Mouse (Mus musculus): ENCODE data around the gene Pygo2. TPM values are rescaled to one million over a fixed set of nuclear protein-coding genes. Genes with fewer than 3 reads are reported as not detected.

The Pygo2 gene
- polyA plus RNA-seq, 1 experiment from 2014 or later = 35.9 TPM

- 83% methylated on average over 8 of the region's 8 CpGs for WGBS
- H3K4me3 ChIP-seq = no peak overlapping the region
- H3K27ac ChIP-seq = no peak overlapping the region
- peaks cover 41% of the 10 kb centered on the region for H3K4me1 ChIP-seq
- H3K27me3 ChIP-seq (ENCODE audit: insufficient read depth, poor library complexity, severe bottlenecking) = no peaks in the 10 kb centered on the region
- peaks cover 43% of the 10 kb centered on the region for H3K36me3 ChIP-seq
- H3K9me3 ChIP-seq = no peaks in the 10 kb centered on the region
- no peak for DNase-seq (ENCODE audit: low spot score)
Measured at GRCm38 (mm10) chr3:89432606-89433005, 2.6 kb downstream of the Pygo2 start.

- 80% methylated on average over 11 of the region's 11 CpGs for WGBS
- H3K4me1 ChIP-seq = peaks cover 48% of the 10 kb centered on the region
- no peak overlapping the region for H3K4me3 ChIP-seq
- no peak for DNase-seq (ENCODE audit: low spot score)
- H3K27ac ChIP-seq = no peak overlapping the region
- no peaks in the 10 kb centered on the region for H3K27me3 ChIP-seq (ENCODE audit: insufficient read depth, poor library complexity, severe bottlenecking)
- no peaks in the 10 kb centered on the region for H3K9me3 ChIP-seq
- H3K36me3 ChIP-seq = peaks cover 31% of the 10 kb centered on the region
Measured at GRCm38 (mm10) chr3:89434532-89434931, 4.5 kb downstream of the Pygo2 start.

GRCm38 (mm10) chr3:89435041-89435440, 5.0 kb downstream of the Pygo2 start:
- WGBS = 82% methylated on average over 7 of the region's 7 CpGs
- H3K36me3 ChIP-seq = peaks cover 36% of the 10 kb centered on the region
- no peak overlapping the region for H3K4me3 ChIP-seq
- no peak for DNase-seq (ENCODE audit: low spot score)
- H3K9me3 ChIP-seq = no peaks in the 10 kb centered on the region
- H3K27ac ChIP-seq = no peak overlapping the region
- peaks cover 48% of the 10 kb centered on the region for H3K4me1 ChIP-seq
- H3K27me3 ChIP-seq (ENCODE audit: insufficient read depth, poor library complexity, severe bottlenecking) = no peaks in the 10 kb centered on the region

GRCm38 (mm10) chr3:89436176-89437113, 6.4 kb downstream of the Pygo2 start, which contains the start of gene Pbxip1:
Pbxip1 (plus strand) TSS chr3:89436706.
- Histone ChIP-seq H3K4me3 (peak within 1 kb of the TSS; percentile 71), H3K4me1 (peaks cover 41% of the 10 kb centered on the region), H3K36me3 (peaks cover 49% of the 10 kb centered on the region), H3K9me3 (no peaks in the 10 kb centered on the region), H3K27me3 (ENCODE audit: insufficient read depth, poor library complexity, severe bottlenecking) (no peaks in the 10 kb centered on the region), H3K27ac (peak within 1 kb of the TSS; percentile 92)
- DNase-seq (ENCODE audit: low spot score) = peak; percentile 96
- 4% methylated on average over 16 of the region's 16 CpGs for WGBS

- no peak for DNase-seq (ENCODE audit: low spot score)
- Histone ChIP-seq H3K4me1 (peaks cover 38% of the 10 kb centered on the region), H3K27ac (peak overlapping the region; percentile 92), H3K27me3 (ENCODE audit: insufficient read depth, poor library complexity, severe bottlenecking) (no peaks in the 10 kb centered on the region), H3K36me3 (peaks cover 46% of the 10 kb centered on the region), H3K9me3 (no peaks in the 10 kb centered on the region), H3K4me3 (peak overlapping the region; percentile 71)
- WGBS = 36% methylated on average over 5 of the region's 5 CpGs
Measured at GRCm38 (mm10) chr3:89437269-89437668, 7.3 kb downstream of the Pygo2 start.

- WGBS = 96% methylated on average over 2 of the region's 2 CpGs
- DNase-seq (ENCODE audit: low spot score) = no peak
- peaks cover 52% of the 10 kb centered on the region for H3K36me3 ChIP-seq
- H3K27me3 ChIP-seq (ENCODE audit: insufficient read depth, poor library complexity, severe bottlenecking) = no peaks in the 10 kb centered on the region
- peaks cover 21% of the 10 kb centered on the region for H3K4me1 ChIP-seq
- no peaks in the 10 kb centered on the region for H3K9me3 ChIP-seq
- no peak overlapping the region for H3K4me3 ChIP-seq
- no peak overlapping the region for H3K27ac ChIP-seq
Measured at GRCm38 (mm10) chr3:89440691-89441090, 10.7 kb downstream of the Pygo2 start.

- H3K27me3 ChIP-seq (ENCODE audit: insufficient read depth, poor library complexity, severe bottlenecking) = no peaks in the 10 kb centered on the region
- WGBS = 41% methylated on average over 13 of the region's 13 CpGs
- peak overlapping the region; percentile 24 for H3K4me3 ChIP-seq
- no peak for DNase-seq (ENCODE audit: low spot score)
- H3K27ac ChIP-seq = peak overlapping the region; percentile 82
- H3K36me3 ChIP-seq = peaks cover 41% of the 10 kb centered on the region
- H3K4me1 ChIP-seq = peaks cover 52% of the 10 kb centered on the region
- no peaks in the 10 kb centered on the region for H3K9me3 ChIP-seq
Measured at GRCm38 (mm10) chr3:89448720-89449537, 18.9 kb downstream of the Pygo2 start.

GRCm38 (mm10) chr3:89449541-89449940, 19.5 kb downstream of the Pygo2 start:
- peak overlapping the region; percentile 82 for H3K27ac ChIP-seq
- H3K4me3 ChIP-seq = peak overlapping the region; percentile 24; the same call in 1 of the 2 replicates
- H3K27me3 ChIP-seq (ENCODE audit: insufficient read depth, poor library complexity, severe bottlenecking) = no peaks in the 10 kb centered on the region
- DNase-seq (ENCODE audit: low spot score) = peak; percentile 87
- H3K36me3 ChIP-seq = peaks cover 36% of the 10 kb centered on the region
- no peaks in the 10 kb centered on the region for H3K9me3 ChIP-seq
- 43% methylated on average over 7 of the region's 7 CpGs for WGBS
- H3K4me1 ChIP-seq = peaks cover 55% of the 10 kb centered on the region

- no peaks in the 10 kb centered on the region for H3K9me3 ChIP-seq
- no peak overlapping the region for H3K4me3 ChIP-seq
- H3K27me3 ChIP-seq (ENCODE audit: insufficient read depth, poor library complexity, severe bottlenecking) = no peaks in the 10 kb centered on the region
- H3K4me1 ChIP-seq = peaks cover 60% of the 10 kb centered on the region
- DNase-seq (ENCODE audit: low spot score) = no peak
- WGBS = 64% methylated on average over 1 of the region's 1 CpGs
- H3K36me3 ChIP-seq = peaks cover 12% of the 10 kb centered on the region
- peak overlapping the region; percentile 71 for H3K27ac ChIP-seq
Measured at GRCm38 (mm10) chr3:89451916-89452315, 21.9 kb downstream of the Pygo2 start.

- no peaks in the 10 kb centered on the region for H3K27me3 ChIP-seq (ENCODE audit: insufficient read depth, poor library complexity, severe bottlenecking)
- H3K9me3 ChIP-seq = no peaks in the 10 kb centered on the region
- H3K36me3 ChIP-seq = no peaks in the 10 kb centered on the region
- H3K4me3 ChIP-seq = no peak within 1 kb of the TSS
- WGBS = 52% methylated on average over 9 of the region's 10 CpGs
- DNase-seq (ENCODE audit: low spot score) = no peak
- H3K4me1 ChIP-seq = peaks cover 52% of the 10 kb centered on the region
- H3K27ac ChIP-seq = no peak within 1 kb of the TSS
Measured at GRCm38 (mm10) chr3:89454401-89455177, 24.6 kb downstream of the Pygo2 start, which contains the start of gene Pmvk. Pmvk (plus strand) TSS chr3:89454541.

- Histone ChIP-seq H3K36me3 (0 out of 2 replicates have a peak, but pooled peaks cover 2% of the 10 kb centered on the region), H3K9me3 (no peaks in the 10 kb centered on the region), H3K27me3 (ENCODE audit: insufficient read depth, poor library complexity, severe bottlenecking) (no peaks in the 10 kb centered on the region), H3K4me3 (no peak overlapping the region), H3K27ac (no peak overlapping the region), H3K4me1 (peaks cover 54% of the 10 kb centered on the region)
- WGBS = 67% methylated on average over 1 of the region's 1 CpGs
- no peak for DNase-seq (ENCODE audit: low spot score)
Measured at GRCm38 (mm10) chr3:89455786-89456285, 25.8 kb downstream of the Pygo2 start.

Data from heart, embryonic 10.5 days (tissue).